Mouse (Mus musculus): ENCODE results near the gene Trmt13.

- TF ChIP-seq CTCF (IDR thresholded peaks at IDR 0.05) (no peak), POLR2A (IDR thresholded peaks at IDR 0.05; ENCODE audit: insufficient read depth, low read depth, low read length) (no peak)
These were observed 21.4 kb upstream of the Trmt13 start for GRCm38 (mm10) chr3:116635799-116636198.

Data from heart, adult 2 months (tissue).